Mouse (Mus musculus) embryonic facial prominence, embryonic 10.5 days (tissue): ENCODE measurements around the gene Rgcc. TPM values are rescaled to one million over a fixed set of nuclear protein-coding genes. Genes with fewer than 3 reads are reported as not detected.

Source experiments
- DNase-seq: peaks from one replicate; pipeline ENCODE4 v3.0.0-alpha.2; 2017; ENCODE audit warnings: low spot score
- H3K27ac ChIP-seq: fragments of 300-500 bp; sonication (generic); replicated peaks from 2 replicates; pipeline ENCODE4 v1.5.1; 2016; ENCODE audit warnings: mild to moderate bottlenecking
- H3K27me3 ChIP-seq: fragments of 300-500 bp; sonication (generic); replicated peaks from 2 replicates; pipeline ENCODE4 v1.6.1; 2016; ENCODE audit warnings: low read depth, mild to moderate bottlenecking; ENCODE audit not compliant: poor library complexity, severe bottlenecking
- H3K36me3 ChIP-seq: fragments of 300-500 bp; sonication (generic); replicated peaks from 2 replicates; pipeline ENCODE4 v1.6.1; 2016; ENCODE audit warnings: mild to moderate bottlenecking, moderate library complexity
- H3K4me1 ChIP-seq: fragments of 300-500 bp; sonication (generic); 2 replicates; pipeline ENCODE4 v1.6.1; 2016
- H3K4me3 ChIP-seq: fragments of 300-500 bp; sonication (generic); 2 replicates; pipeline ENCODE4 v1.5.1; 2016; ENCODE audit warnings: mild to moderate bottlenecking, moderate library complexity
- H3K9me3 ChIP-seq: fragments of 300-500 bp; sonication (generic); 2 replicates; pipeline ENCODE4 v1.6.1; 2016; ENCODE audit warnings: mild to moderate bottlenecking
- WGBS: fragments of 180-500 bp; shearing (Covaris S2); methylation state at CpG from one replicate; pipeline ENCODE4 v1.1.7; 2016; 5-methylcytosine and 5-hydroxymethylcytosine counted together
- polyA plus RNA-seq: library from polyadenylated mRNA; unstranded; fragments of >200 nt; fragmentation: Nextera tagmentation; extraction: Ambion mirVana; gene quantifications from 2 replicates; pipeline ENCODE4 v1.2.1, GENCODE M21; 2016

Gene Rgcc
- polyA plus RNA-seq, 1 experiment from 2014 or later = 48.2 TPM

- Histone ChIP-seq H3K4me3 (no peak overlapping the region), H3K27ac (no peak overlapping the region), H3K27me3 (no peaks in the 10 kb centered on the region), H3K36me3 (no peaks in the 10 kb centered on the region), H3K4me1 (peaks cover 41% of the 10 kb centered on the region), H3K9me3 (no peaks in the 10 kb centered on the region)
- 84% methylated on average over 9 of the region's 9 CpGs for WGBS
- no peak for DNase-seq
Measured at GRCm38 (mm10) chr14:79272991-79273390, 28.5 kb downstream of the Rgcc start.

GRCm38 (mm10) chr14:79272188-79272694 is 29.2 kb downstream of the Rgcc start:
- 93% methylated on average over 3 of the region's 3 CpGs for WGBS
- no peak overlapping the region for H3K27ac ChIP-seq
- H3K4me3 ChIP-seq = no peak overlapping the region
- H3K27me3 ChIP-seq = no peaks in the 10 kb centered on the region
- no peaks in the 10 kb centered on the region for H3K9me3 ChIP-seq
- H3K36me3 ChIP-seq = no peaks in the 10 kb centered on the region
- no peak for DNase-seq
- peaks cover 34% of the 10 kb centered on the region for H3K4me1 ChIP-seq

GRCm38 (mm10) chr14:79269551-79269950 is 31.9 kb downstream of the Rgcc start:
- Histone ChIP-seq H3K4me1 (peaks cover 15% of the 10 kb centered on the region), H3K9me3 (no peaks in the 10 kb centered on the region), H3K4me3 (no peak overlapping the region), H3K27me3 (no peaks in the 10 kb centered on the region), H3K27ac (no peak overlapping the region), H3K36me3 (no peaks in the 10 kb centered on the region)
- WGBS = 81% methylated on average over 1 of the region's 1 CpGs
- DNase-seq = no peak

GRCm38 (mm10) chr14:79267878-79268277 is 33.6 kb downstream of the Rgcc start:
- no peak overlapping the region for H3K4me3 ChIP-seq
- no peaks in the 10 kb centered on the region for H3K9me3 ChIP-seq
- H3K36me3 ChIP-seq = no peaks in the 10 kb centered on the region
- no peak for DNase-seq
- peaks cover under 1% of the 10 kb centered on the region; the same call in 1 of the 2 replicates for H3K4me1 ChIP-seq
- H3K27ac ChIP-seq = no peak overlapping the region
- no peaks in the 10 kb centered on the region for H3K27me3 ChIP-seq
- WGBS = 94% methylated on average over 10 of the region's 10 CpGs

GRCm38 (mm10) chr14:79267382-79267781 is 34.1 kb downstream of the Rgcc start:
- 69% methylated on average over 1 of the region's 1 CpGs for WGBS
- no peak for DNase-seq
- no peaks in the 10 kb centered on the region for H3K4me1 ChIP-seq
- H3K36me3 ChIP-seq = no peaks in the 10 kb centered on the region
- no peak overlapping the region for H3K4me3 ChIP-seq
- no peak overlapping the region for H3K27ac ChIP-seq
- H3K9me3 ChIP-seq = no peaks in the 10 kb centered on the region
- H3K27me3 ChIP-seq = no peaks in the 10 kb centered on the region

GRCm38 (mm10) chr14:79266408-79266807 is 35.0 kb downstream of the Rgcc start:
- DNase-seq = no peak
- H3K9me3 ChIP-seq = no peaks in the 10 kb centered on the region
- no peaks in the 10 kb centered on the region for H3K27me3 ChIP-seq

GRCm38 (mm10) chr14:79265738-79266137 is 35.7 kb downstream of the Rgcc start:
- Histone ChIP-seq H3K27me3 (no peaks in the 10 kb centered on the region), H3K27ac (no peak overlapping the region), H3K4me3 (no peak overlapping the region)

More at GRCm38 (mm10) chr14:79266408-79266807, 35.0 kb downstream of the Rgcc start:
- no peak overlapping the region for H3K27ac ChIP-seq
- no peaks in the 10 kb centered on the region for H3K4me1 ChIP-seq
- no peaks in the 10 kb centered on the region for H3K36me3 ChIP-seq
- no peak overlapping the region for H3K4me3 ChIP-seq

GRCm38 (mm10) chr14:79263321-79263720 is 38.1 kb downstream of the Rgcc start:
- Histone ChIP-seq H3K4me3 (no peak overlapping the region), H3K4me1 (no peaks in the 10 kb centered on the region), H3K36me3 (no peaks in the 10 kb centered on the region), H3K27ac (no peak overlapping the region), H3K9me3 (no peaks in the 10 kb centered on the region), H3K27me3 (no peaks in the 10 kb centered on the region)
- DNase-seq = no peak
- WGBS = 87% methylated on average over 3 of the region's 3 CpGs

More at GRCm38 (mm10) chr14:79265738-79266137, 35.7 kb downstream of the Rgcc start:
- DNase-seq = no peak
- Histone ChIP-seq H3K36me3 (no peaks in the 10 kb centered on the region), H3K4me1 (no peaks in the 10 kb centered on the region), H3K9me3 (no peaks in the 10 kb centered on the region)
- 91% methylated on average over 6 of the region's 6 CpGs for WGBS

GRCm38 (mm10) chr14:79262677-79263076 is 38.8 kb downstream of the Rgcc start:
- no peak for DNase-seq
- H3K27me3 ChIP-seq = no peaks in the 10 kb centered on the region
- no peaks in the 10 kb centered on the region for H3K9me3 ChIP-seq
- H3K36me3 ChIP-seq = no peaks in the 10 kb centered on the region
- no peak overlapping the region for H3K27ac ChIP-seq
- no peak overlapping the region for H3K4me3 ChIP-seq
- H3K4me1 ChIP-seq = no peaks in the 10 kb centered on the region
- 87% methylated on average over 4 of the region's 4 CpGs for WGBS

- Histone ChIP-seq H3K4me3 (no peak overlapping the region), H3K36me3 (no peaks in the 10 kb centered on the region), H3K4me1 (0 out of 2 replicates have a peak, but pooled peaks cover 4% of the 10 kb centered on the region), H3K27ac (no peak overlapping the region), H3K9me3 (no peaks in the 10 kb centered on the region), H3K27me3 (no peaks in the 10 kb centered on the region)
- no peak for DNase-seq
- 90% methylated on average over 10 of the region's 10 CpGs for WGBS
Measured at GRCm38 (mm10) chr14:79259062-79259779, 42.2 kb downstream of the Rgcc start.

- Histone ChIP-seq H3K27ac (no peak overlapping the region), H3K36me3 (no peaks in the 10 kb centered on the region), H3K9me3 (no peaks in the 10 kb centered on the region), H3K4me1 (peaks cover 8% of the 10 kb centered on the region), H3K4me3 (no peak overlapping the region), H3K27me3 (no peaks in the 10 kb centered on the region)
- no peak for DNase-seq
- WGBS = 90% methylated on average over 5 of the region's 5 CpGs
Measured at GRCm38 (mm10) chr14:79256656-79257055, 44.8 kb downstream of the Rgcc start.

- Histone ChIP-seq H3K4me1 (peaks cover 13% of the 10 kb centered on the region), H3K4me3 (no peak overlapping the region), H3K27me3 (no peaks in the 10 kb centered on the region), H3K36me3 (no peaks in the 10 kb centered on the region), H3K27ac (no peak overlapping the region), H3K9me3 (no peaks in the 10 kb centered on the region)
- whole genome bisulfite sequencing = 91% methylated on average over 2 of the region's 2 CpGs
- no peak for DNase-seq
Measured at GRCm38 (mm10) chr14:79255786-79256185, 45.7 kb downstream of the Rgcc start.

GRCm38 (mm10) chr14:79251727-79252285 is 49.6 kb downstream of the Rgcc start:
- WGBS = 66% methylated on average over 5 of the region's 5 CpGs
- no peak overlapping the region for H3K27ac ChIP-seq
- DNase-seq = peak; percentile 22

More at GRCm38 (mm10) chr14:79251727-79252285, 49.6 kb downstream of the Rgcc start:
- Histone ChIP-seq H3K36me3 (no peaks in the 10 kb centered on the region), H3K9me3 (no peaks in the 10 kb centered on the region), H3K27me3 (no peaks in the 10 kb centered on the region), H3K4me1 (peaks cover 12% of the 10 kb centered on the region), H3K4me3 (no peak overlapping the region)
